Mouse (Mus musculus): ENCODE results near the gene Olfr599.
"Not testable (repeated sequence)": the region's sequence is repeated elsewhere in the genome, so short reads cannot be mapped to it uniquely, and the experiment has no call there.

The Olfr599 gene

DNA sequence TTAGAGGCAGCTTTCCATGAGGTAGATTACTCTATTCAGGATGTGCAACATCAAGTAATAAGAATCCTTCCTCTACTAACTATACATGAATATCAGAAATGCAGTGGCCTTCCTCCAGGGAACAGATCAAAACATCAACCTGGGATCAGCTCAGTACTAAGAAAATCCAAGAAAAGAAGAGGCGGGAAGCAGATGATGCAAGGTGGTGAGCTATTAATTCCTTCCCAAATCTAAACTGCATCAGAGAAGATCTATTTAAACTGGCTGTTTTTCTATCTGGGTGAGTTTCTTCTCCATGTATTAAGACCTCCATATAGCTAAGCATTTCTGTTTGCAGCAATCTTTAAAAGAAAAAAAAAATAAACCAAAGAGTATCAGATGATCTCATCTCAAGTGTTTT is at the start of gene Olfr599:
Gene Olfr599 (plus strand): TSS at position 301 of the 400 bp plus-strand sequence.
- no peak for ATAC-seq (ENCODE audit: insufficient number of reproducible peaks, low FRiP score, low TSS enrichment)

DNA sequence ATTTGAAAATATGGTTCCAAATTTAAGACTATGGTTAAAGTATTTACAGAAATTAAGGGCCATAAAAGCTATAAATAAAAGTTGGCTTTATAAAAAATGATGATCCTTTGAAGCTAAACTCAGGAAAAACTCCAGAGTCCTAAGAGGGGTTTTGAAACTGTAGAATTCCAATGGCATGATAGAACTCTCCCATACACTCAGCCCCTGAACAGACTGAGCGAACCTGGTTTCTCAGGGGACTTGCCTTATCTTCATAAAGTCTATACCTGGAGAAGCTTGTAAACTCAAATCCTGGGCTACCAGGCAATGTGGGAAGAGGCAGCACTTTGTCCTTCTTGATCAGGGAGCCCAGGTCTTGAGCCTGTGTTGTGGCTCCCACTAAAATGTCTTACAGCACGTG is 30.4 kb upstream of the Olfr599 start, which contains the start of gene Olfr596:
Gene Olfr596 (plus strand): TSS at position 301 of the 400 bp plus-strand sequence.
- not testable (repeated sequence) for ATAC-seq (ENCODE audit: insufficient number of reproducible peaks, low FRiP score, low TSS enrichment)

DNA sequence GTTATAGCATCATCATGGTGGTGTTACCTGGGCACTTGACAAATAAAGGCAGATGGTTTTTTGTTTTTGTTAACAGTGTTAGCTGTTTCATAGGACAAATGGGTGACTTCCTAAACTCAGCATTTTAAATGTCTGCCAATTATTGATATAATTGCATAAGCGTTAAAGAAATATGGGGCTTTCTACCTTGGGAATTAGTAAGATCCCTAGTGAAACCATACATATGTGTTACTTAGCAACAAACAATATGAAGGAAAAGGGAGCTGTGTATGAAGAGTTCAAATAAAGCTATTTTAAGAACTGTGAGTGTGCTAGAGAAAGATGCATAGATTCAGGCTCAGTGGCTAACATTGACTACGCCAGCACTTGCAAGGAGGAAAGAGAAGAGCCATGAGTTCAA is 19.7 kb upstream of the Olfr599 start, which contains the start of gene Olfr597:
Gene Olfr597 (plus strand): TSS at position 301 of the 400 bp plus-strand sequence.
- ATAC-seq (ENCODE audit: insufficient number of reproducible peaks, low FRiP score, low TSS enrichment), result not testable (repeated sequence)

DNA sequence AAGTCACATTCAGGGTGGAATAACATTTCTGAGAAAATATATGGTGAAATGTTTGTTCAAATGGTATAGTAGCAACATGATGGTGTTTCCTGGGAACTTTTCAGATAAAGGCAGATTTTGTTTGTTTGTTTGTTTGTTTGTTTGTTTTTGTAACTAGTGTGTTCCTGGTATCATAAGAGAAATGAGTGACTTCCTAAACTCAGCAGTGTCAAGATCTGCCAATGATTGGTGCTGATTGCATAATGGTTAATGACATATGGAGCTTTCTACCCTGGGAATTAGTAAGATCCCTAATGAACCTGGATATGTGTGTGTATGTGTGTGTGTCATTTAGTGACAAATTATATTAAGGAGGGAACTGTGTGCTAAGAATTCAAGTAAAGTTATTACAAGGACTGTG is 12.4 kb upstream of the Olfr599 start, which contains the start of gene Olfr598:
Gene Olfr598 (plus strand): TSS at position 301 of the 400 bp plus-strand sequence.
- ATAC-seq (ENCODE audit: insufficient number of reproducible peaks, low FRiP score, low TSS enrichment), result no peak

DNA sequence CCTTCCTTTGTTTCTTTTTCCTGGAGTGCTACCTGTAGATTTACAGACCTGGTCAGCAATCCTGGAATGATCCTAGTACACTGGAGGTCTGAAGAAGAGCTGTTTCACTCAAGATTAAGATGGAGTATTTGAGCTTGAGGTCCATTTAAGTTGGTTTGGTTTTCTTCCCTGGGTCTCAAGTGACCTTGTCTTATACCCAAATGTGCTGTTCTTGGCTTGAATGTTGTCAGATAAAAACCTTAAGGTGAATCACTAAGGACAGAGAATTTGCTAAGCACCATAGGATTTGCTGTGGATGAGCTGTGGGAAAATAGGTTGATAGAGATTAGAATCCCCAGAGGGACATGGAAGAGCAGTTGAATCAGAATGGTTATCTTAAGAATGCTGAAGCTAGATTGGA is 13.9 kb downstream of the Olfr599 start, which contains the start of gene Olfr600:
Gene Olfr600 (minus strand): TSS at position 101 of the 400 bp plus-strand sequence.
- ATAC-seq (ENCODE audit: insufficient number of reproducible peaks, low FRiP score, low TSS enrichment), result no peak

DNA sequence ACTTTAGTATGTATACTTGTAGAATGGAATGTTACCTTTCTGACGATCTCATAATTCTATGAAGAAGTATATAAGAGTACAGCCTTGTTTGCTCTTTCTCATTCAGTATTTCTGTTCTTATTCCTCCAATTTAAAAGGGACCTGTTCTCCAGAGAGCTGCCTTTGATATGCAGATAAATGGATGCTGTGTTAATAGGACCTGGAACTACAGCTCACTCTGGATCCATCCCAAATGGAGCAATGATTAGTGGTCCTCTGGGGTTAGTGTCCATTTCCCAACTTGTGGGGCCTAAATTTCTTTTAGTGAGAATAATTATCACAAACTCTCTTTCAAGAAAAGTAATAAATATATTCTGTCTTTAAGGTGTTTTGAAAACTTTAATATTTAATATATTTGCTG is 26.8 kb downstream of the Olfr599 start, which contains the start of gene Olfr601:
Gene Olfr601 (minus strand): TSS at position 101 of the 400 bp plus-strand sequence.
- ATAC-seq (ENCODE audit: insufficient number of reproducible peaks, low FRiP score, low TSS enrichment), result no peak

DNA sequence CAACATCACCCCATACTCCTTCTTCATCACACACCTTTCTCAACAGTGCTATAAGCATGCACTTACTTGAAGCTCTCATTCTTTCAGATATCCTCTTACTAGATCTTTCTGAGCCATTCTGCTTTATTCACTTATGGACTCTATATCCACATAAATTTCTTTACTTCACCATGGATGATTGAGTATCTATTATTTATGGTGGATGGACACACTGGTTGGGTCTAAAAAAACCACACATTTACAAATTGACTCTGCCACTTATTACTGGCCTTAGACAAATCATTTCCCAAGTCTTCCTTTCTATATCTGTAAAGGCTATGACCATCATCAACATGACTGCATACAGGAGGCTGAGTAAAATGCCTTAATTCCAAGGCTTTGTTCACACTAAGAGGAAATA is 50.4 kb downstream of the Olfr599 start, which contains the start of gene Olfr603:
Gene Olfr603 (minus strand): TSS at position 101 of the 400 bp plus-strand sequence.
- ATAC-seq (ENCODE audit: insufficient number of reproducible peaks, low FRiP score, low TSS enrichment), result no peak
